Mouse (Mus musculus) neural tube, embryonic 13.5 days (tissue): ENCODE data around the gene Trp53bp1. TPM values are rescaled to one million over a fixed set of nuclear protein-coding genes. Genes with fewer than 3 reads are reported as not detected.

Source experiments
- ATAC-seq: fragments of 200-750 bp; cut with Nextera tagmentation; 2 replicates; pipeline ENCODE4 v1.8.0; 2017; ENCODE audit warnings: low read depth, mild to moderate bottlenecking, moderate TSS enrichment, moderate library complexity
- H3K27ac ChIP-seq: fragments of 300-500 bp; sonication (generic); replicated peaks from 2 replicates; pipeline ENCODE4 v1.5.1; 2015; ENCODE audit warnings: moderate library complexity, mild to moderate bottlenecking, inconsistent platforms
- H3K27me3 ChIP-seq: fragments of 300-500 bp; sonication (generic); 2 replicates; pipeline ENCODE4 v1.6.1; 2015; ENCODE audit warnings: mild to moderate bottlenecking, inconsistent platforms
- H3K36me3 ChIP-seq: fragments of 300-500 bp; sonication (generic); 2 replicates; pipeline ENCODE4 v1.6.1; 2015; ENCODE audit warnings: mild to moderate bottlenecking, inconsistent platforms
- H3K4me1 ChIP-seq: fragments of 300-500 bp; sonication (generic); replicated peaks from 2 replicates; pipeline ENCODE4 v1.6.1; 2015; ENCODE audit warnings: inconsistent platforms
- H3K4me2 ChIP-seq: fragments of 300-500 bp; sonication (generic); 2 replicates; pipeline ENCODE4 v1.6.1; 2015; ENCODE audit warnings: inconsistent platforms, mild to moderate bottlenecking, moderate library complexity
- H3K4me3 ChIP-seq: fragments of 300-500 bp; sonication (generic); 2 replicates; pipeline ENCODE4 v1.5.1; 2015; ENCODE audit warnings: mild to moderate bottlenecking, inconsistent platforms
- H3K9ac ChIP-seq: fragments of 300-500 bp; sonication (generic); 2 replicates; pipeline ENCODE4 v1.6.1; 2015; ENCODE audit warnings: moderate library complexity, mild to moderate bottlenecking, inconsistent platforms
- H3K9me3 ChIP-seq: fragments of 300-500 bp; sonication (generic); 2 replicates; pipeline ENCODE4 v1.6.1; 2016; ENCODE audit warnings: inconsistent platforms
- WGBS: fragments of 180-500 bp; shearing (Covaris S2); methylation state at CpG from one replicate; pipeline ENCODE4 v1.1.7; 2015; 5-methylcytosine and 5-hydroxymethylcytosine counted together
- polyA plus RNA-seq: library from polyadenylated mRNA; unstranded; fragments of >200 nt; fragmentation: Nextera tagmentation; extraction: Ambion mirVana; gene quantifications from 2 replicates; pipeline ENCODE4 v1.2.1, GENCODE M21; 2015

Gene Trp53bp1
- polyA plus RNA-seq, 1 experiment from 2014 or later, result 151 TPM

DNA sequence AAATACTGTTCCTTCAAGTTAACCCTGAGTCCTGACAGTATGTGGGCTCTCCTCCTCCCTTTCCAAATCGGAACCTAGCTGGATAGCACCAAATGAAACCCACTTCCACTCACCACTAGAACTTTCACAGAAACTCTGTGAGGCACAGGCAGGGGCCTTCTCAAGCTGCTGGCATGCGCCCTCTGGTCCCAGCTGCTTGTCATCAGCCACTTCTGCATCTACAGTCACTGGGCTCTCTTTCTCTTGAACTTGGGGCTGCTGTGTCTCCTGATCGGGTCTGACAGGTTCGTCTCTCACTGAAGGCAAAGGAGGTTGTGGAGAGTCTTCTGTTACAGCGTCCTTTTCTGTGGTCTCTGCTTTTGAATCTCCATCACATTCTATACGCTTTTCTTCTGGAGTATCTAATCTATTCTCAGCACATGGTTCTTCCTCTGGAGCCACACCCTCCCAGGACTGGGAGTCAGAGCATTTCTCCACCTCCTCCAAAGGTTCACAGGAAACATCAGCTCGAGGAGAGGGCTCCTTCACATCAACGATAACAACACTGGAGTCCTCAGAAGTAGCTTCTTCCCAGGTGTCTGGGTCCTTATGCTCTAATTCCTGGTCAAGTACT, 35.6 kb downstream of the Trp53bp1 start:
- H3K9ac ChIP-seq, result no peak overlapping the region
- H3K36me3 ChIP-seq, result peaks cover 89% of the 10 kb centered on the region

DNA sequence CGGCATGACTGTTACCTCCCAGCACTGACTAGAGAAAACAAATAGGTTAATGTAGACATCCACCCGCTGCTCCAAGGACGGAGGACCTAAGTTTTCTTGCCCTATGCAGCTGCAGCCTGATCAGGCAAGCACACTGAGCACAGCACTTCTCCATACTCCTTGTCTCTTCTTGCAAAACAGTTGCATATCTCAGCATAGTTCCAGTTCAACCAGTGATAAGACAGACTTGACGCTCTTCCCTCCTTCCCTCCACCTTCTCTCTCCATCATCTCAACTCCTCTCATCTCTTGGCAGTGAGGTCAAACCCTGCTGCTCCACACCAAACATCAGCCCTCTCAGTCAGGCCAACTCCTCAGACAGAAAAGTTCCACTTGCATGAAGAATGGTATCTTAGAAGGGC, 43.1 kb downstream of the Trp53bp1 start:
- 91% methylated on average over 4 of the region's 4 CpGs for WGBS
- Histone ChIP-seq H3K9ac (no peak overlapping the region), H3K36me3 (peaks cover 86% of the 10 kb centered on the region), H3K4me1 (no peaks in the 10 kb centered on the region), H3K9me3 (no peaks in the 10 kb centered on the region), H3K27ac (no peak overlapping the region), H3K27me3 (no peaks in the 10 kb centered on the region), H3K4me3 (no peak overlapping the region), H3K4me2 (no peak overlapping the region)
- ATAC-seq, result no peak

More for the DNA sequence above, 35.6 kb downstream of the Trp53bp1 start:
- WGBS, result 91% methylated on average over 8 of the region's 8 CpGs
- Histone ChIP-seq H3K27me3 (no peaks in the 10 kb centered on the region), H3K27ac (no peak overlapping the region), H3K9me3 (no peaks in the 10 kb centered on the region), H3K4me3 (no peak overlapping the region), H3K4me2 (no peak overlapping the region), H3K4me1 (no peaks in the 10 kb centered on the region)
- ATAC-seq, result no peak

DNA sequence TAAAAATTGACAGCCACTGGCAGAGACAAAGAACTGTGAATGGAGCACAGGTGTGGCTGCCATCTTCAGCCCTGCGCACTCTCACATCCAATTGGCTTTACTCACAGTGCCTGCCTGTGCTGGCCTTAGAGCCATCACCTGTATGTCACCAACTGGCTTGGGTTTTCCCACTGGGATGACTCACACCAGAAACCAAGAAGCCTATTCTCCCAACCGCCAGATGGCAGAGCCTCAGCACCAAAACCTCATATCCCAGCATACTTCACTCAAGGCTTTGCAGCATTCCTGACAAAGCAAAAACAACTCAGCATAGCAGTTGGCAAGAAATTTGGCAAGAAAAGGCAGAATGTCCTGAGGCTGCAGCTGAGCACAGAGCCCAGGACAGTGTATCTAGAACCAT, 48.2 kb downstream of the Trp53bp1 start:
- H3K4me3 ChIP-seq, result no peak overlapping the region
- 90% methylated on average over 2 of the region's 2 CpGs for WGBS
- H3K27me3 ChIP-seq, result no peaks in the 10 kb centered on the region
- no peaks in the 10 kb centered on the region for H3K9me3 ChIP-seq
- no peak overlapping the region for H3K9ac ChIP-seq
- no peak overlapping the region for H3K27ac ChIP-seq
- ATAC-seq, result no peak
- peaks cover 84% of the 10 kb centered on the region for H3K36me3 ChIP-seq
- H3K4me2 ChIP-seq, result no peak overlapping the region
- no peaks in the 10 kb centered on the region for H3K4me1 ChIP-seq

DNA sequence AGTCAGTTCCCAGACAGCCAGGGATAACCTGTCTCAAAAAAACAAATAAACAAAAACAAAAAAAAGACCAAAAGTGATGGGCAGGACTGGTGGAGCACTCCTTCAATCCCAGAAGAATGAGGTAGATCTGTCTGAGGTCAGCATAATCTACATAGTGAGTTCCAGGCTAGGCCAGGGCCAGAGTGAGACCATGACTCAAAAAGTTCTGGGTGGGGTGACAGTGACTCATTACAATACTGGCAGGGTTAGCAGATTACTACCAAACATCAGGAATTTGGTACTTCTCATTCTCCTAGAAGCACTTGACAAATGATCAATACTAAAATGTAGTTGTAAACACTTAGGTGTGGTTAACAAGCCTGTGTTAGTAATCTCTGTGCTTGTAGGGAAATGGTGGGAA, 51.2 kb downstream of the Trp53bp1 start:
- ATAC-seq, result no peak
- Histone ChIP-seq H3K9me3 (no peaks in the 10 kb centered on the region), H3K4me2 (no peak overlapping the region)

DNA sequence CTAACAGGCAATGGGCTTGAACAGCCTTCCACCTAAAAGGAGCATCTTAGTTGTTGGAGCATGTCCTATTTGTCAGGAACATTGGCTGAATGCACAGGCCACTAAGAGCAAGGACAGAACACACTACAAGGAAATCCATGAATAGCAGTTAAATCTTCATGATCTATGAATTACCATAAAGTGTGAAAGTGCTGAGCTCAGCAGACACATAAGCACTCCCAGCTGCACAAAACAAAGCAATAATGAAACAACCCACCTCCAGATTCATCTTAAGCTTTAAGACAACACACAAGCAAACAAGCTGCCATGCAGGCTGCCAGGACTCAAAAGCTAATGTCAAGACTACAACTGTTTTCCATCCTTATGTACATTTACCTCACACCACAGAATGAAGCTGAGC, 52.0 kb downstream of the Trp53bp1 start:
- Histone ChIP-seq H3K9me3 (no peaks in the 10 kb centered on the region), H3K4me3 (no peak overlapping the region), H3K4me1 (no peaks in the 10 kb centered on the region), H3K36me3 (peaks cover 84% of the 10 kb centered on the region), H3K27me3 (no peaks in the 10 kb centered on the region), H3K4me2 (no peak overlapping the region), H3K27ac (no peak overlapping the region), H3K9ac (no peak overlapping the region)
- ATAC-seq, result no peak

More for the DNA sequence above, 51.2 kb downstream of the Trp53bp1 start:
- H3K4me3 ChIP-seq, result no peak overlapping the region
- H3K27ac ChIP-seq, result no peak overlapping the region
- H3K36me3 ChIP-seq, result peaks cover 83% of the 10 kb centered on the region
- no peak overlapping the region for H3K9ac ChIP-seq
- no peaks in the 10 kb centered on the region for H3K4me1 ChIP-seq
- no peaks in the 10 kb centered on the region for H3K27me3 ChIP-seq

DNA sequence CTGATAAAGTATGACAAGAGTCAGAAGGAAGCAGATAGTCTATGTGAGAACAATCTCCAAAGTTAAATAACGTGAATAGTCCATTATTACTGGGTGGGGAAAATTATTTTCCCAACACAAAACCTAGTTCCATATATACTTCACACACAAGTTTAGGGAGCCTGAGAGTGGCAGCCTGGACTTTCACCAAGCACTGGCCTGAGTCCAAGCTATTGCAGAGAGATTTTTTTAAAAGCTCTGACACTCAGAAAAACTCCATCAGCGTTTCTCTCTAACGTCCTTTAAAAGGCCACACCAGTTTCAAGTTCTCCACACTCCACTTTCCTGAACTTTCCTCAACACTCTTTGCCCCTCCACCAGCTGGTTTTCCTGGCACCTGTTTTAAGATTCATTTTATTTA, 56.7 kb downstream of the Trp53bp1 start:
- Histone ChIP-seq H3K27ac (no peak overlapping the region), H3K36me3 (peaks cover 85% of the 10 kb centered on the region), H3K9ac (no peak overlapping the region), H3K9me3 (no peaks in the 10 kb centered on the region), H3K4me1 (no peaks in the 10 kb centered on the region), H3K4me3 (no peak overlapping the region), H3K4me2 (no peak overlapping the region), H3K27me3 (no peaks in the 10 kb centered on the region)
- ATAC-seq, result no peak
- WGBS, result 90% methylated on average over 3 of the region's 3 CpGs

DNA sequence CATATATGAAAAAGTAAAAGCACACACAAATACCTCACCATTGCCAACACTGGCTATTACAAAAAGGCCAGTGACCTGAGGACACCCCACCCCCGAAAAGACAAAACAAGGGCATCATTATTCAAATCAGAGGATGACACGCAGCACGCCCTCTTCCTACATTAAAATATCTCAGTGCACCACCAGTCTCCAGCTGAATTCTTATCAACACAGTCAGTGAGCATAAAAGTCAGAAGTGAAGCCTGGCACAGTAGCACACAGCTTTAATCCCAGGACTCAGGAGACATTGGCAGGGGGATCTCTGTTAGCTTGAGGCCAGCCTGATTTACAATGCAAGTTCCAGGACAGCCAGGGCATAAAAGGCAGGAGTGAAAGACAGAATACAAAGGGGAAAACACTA, 64.7 kb downstream of the Trp53bp1 start:
- Histone ChIP-seq H3K4me2 (no peak overlapping the region), H3K36me3 (peaks cover 96% of the 10 kb centered on the region), H3K4me3 (no peak overlapping the region), H3K9ac (no peak overlapping the region), H3K27me3 (no peaks in the 10 kb centered on the region), H3K4me1 (no peaks in the 10 kb centered on the region), H3K9me3 (no peaks in the 10 kb centered on the region), H3K27ac (no peak overlapping the region)
- 96% methylated on average over 3 of the region's 3 CpGs for WGBS
- ATAC-seq, result no peak

DNA sequence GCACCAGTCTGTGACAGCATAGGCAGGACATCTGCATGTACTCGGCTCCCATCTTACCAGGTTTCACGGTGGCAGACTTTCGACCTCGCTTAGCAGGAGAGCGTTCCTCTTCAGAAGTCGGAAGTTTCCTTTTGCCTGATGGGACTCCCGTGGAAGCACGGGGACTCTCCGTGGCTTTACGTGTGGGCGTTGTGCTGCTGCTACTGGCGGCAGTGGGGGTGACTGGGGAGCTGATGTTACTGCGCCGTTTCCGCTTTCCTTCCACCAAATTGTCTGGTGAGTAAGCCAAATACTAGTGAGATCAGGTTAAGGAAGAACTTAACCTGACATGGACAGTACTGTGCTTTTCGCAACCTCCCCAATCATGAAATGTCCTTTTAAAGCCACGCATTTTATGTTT, 66.9 kb downstream of the Trp53bp1 start:
- WGBS, result 91% methylated on average over 17 of the region's 17 CpGs
- Histone ChIP-seq H3K9me3 (no peaks in the 10 kb centered on the region), H3K36me3 (peaks cover 98% of the 10 kb centered on the region), H3K4me3 (no peak overlapping the region), H3K27ac (no peak overlapping the region), H3K4me2 (no peak overlapping the region), H3K27me3 (no peaks in the 10 kb centered on the region), H3K4me1 (no peaks in the 10 kb centered on the region), H3K9ac (no peak overlapping the region)
- no peak for ATAC-seq

DNA sequence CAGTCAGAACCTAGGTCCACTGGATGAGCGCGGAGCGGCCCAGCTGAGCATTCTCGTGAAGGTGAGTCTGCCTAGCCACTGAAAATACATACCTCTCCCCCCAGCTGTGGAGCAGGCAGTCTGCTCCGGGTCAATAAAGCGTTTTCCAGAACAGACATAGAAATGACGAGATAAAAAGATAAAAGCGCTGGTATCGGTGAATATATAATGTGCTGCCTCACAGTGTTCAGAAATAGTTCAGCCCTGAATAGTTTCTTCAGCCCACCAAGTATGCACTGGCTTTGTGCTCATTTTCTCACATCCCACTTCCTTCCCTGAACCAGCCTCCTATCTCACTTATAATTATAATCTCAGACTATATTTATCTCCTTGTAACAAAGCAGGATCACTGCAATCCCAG, 75.7 kb downstream of the Trp53bp1 start:
- WGBS, result 92% methylated on average over 9 of the region's 9 CpGs
- Histone ChIP-seq H3K27ac (no peak overlapping the region), H3K36me3 (peaks cover 98% of the 10 kb centered on the region), H3K4me3 (no peak overlapping the region), H3K4me1 (no peaks in the 10 kb centered on the region), H3K9ac (no peak overlapping the region), H3K4me2 (no peak overlapping the region), H3K27me3 (no peaks in the 10 kb centered on the region), H3K9me3 (no peaks in the 10 kb centered on the region)
- no peak for ATAC-seq

DNA sequence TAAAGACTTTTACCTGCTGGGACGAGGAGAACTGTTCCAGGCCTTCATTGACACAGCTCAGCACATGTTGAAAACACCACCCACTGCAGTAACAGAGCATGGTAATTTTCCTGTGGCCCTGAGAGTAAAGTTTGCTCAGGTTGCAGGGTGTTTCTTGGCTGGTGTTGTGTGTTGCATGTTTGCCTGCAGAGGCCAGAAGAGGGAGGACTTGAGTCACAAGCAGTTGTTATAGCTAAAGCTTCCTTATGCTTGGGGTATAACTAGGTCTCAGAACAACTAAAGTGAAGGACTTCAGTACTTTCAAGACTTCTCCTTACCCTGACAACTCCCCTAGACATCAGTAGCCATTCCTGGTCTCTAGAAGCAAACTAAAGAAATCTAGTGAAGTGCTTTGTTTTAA, 82.7 kb downstream of the Trp53bp1 start:
- Histone ChIP-seq H3K9me3 (no peaks in the 10 kb centered on the region), H3K27ac (no peak overlapping the region), H3K36me3 (peaks cover 94% of the 10 kb centered on the region), H3K4me3 (no peak overlapping the region), H3K9ac (no peak overlapping the region), H3K27me3 (no peaks in the 10 kb centered on the region), H3K4me2 (no peak overlapping the region), H3K4me1 (no peaks in the 10 kb centered on the region)
- 66% methylated on average over 1 of the region's 1 CpGs for WGBS
- no peak for ATAC-seq

DNA sequence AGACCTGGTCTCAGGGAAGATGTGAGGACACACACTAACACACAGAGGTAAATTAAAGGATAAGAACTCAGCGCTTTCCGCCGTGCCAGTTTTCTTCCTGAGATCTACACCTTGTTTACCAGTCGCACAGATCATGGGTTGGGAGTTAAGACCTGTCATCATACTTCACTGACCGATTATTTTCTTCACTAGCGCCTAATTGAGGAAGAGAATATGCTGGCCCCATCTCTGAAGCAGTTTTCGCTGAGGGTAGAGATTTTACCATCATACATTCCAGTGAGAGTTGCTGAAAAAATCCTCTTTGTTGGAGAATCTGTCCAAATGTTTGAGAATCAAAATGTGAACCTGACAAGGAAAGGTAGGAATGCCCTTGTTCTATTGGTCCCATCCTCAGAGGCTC, 87.1 kb downstream of the Trp53bp1 start:
- H3K4me1 ChIP-seq, result no peaks in the 10 kb centered on the region
- no peaks in the 10 kb centered on the region for H3K9me3 ChIP-seq
- no peak overlapping the region for H3K9ac ChIP-seq
- H3K36me3 ChIP-seq, result peaks cover 81% of the 10 kb centered on the region
- H3K4me3 ChIP-seq, result no peak overlapping the region
- no peak overlapping the region for H3K27ac ChIP-seq
- no peak overlapping the region for H3K4me2 ChIP-seq
- H3K27me3 ChIP-seq, result no peaks in the 10 kb centered on the region
- WGBS, result 96% methylated on average over 7 of the region's 7 CpGs
- no peak for ATAC-seq

DNA sequence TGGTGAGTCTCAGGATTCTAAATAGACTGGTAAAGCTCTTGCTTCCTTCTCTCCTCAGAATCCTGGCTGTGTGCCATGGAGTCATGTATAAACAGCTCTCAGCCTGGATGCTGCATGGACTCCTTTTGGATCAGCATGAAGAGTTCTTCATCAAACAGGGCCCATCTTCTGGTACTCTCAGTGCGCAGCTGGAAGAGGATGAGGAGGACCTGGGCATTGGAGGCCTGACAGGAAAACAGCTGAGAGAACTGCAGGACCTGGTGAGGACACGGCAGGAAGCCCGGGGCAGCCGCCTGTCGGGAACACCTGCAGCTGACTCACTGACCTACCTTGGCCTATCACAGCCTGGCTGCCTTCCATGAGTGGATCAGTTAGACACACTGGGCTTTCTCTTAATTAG, 87.8 kb downstream of the Trp53bp1 start:
- H3K36me3 ChIP-seq, result peaks cover 82% of the 10 kb centered on the region
- no peak overlapping the region for H3K27ac ChIP-seq
- no peak for ATAC-seq
- no peak overlapping the region for H3K9ac ChIP-seq
- H3K4me3 ChIP-seq, result no peak overlapping the region
- no peaks in the 10 kb centered on the region for H3K9me3 ChIP-seq
- 88% methylated on average over 5 of the region's 5 CpGs for WGBS
- no peak overlapping the region for H3K4me2 ChIP-seq
- H3K4me1 ChIP-seq, result no peaks in the 10 kb centered on the region
- H3K27me3 ChIP-seq, result no peaks in the 10 kb centered on the region

DNA sequence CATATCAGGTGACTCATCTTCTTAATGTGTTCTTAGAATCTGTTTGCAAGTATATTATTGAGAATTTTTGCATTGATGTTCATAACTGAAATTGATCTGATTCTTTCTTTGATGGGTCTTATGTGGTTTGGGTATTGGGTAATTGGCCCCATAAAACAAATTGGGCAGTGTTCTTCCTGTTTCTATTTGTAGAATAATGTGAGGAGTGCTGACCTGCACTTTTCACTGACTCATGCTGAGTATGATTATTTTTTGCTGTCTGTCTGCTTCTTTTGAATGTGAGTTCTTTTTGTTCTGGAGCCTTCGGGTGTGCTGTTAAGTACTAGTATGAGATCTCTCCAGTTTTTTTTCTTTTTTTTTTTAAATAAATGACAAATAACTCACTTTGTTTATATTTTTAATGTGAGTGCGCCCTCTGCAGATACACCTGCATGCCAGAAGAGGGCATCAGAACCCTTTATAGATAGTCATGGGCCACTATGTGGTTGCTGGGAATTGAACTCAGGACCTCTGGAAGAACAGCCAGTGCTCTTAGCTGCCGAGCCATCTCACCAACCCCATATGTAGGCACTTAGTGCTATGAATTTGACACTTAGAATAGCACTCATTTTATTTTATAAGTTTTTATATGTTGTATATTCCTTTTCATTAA, 92.3 kb downstream of the Trp53bp1 start:
- 97% methylated on average over 3 of the region's 3 CpGs for WGBS

More for the DNA sequence above, 92.3 kb downstream of the Trp53bp1 start:
- Histone ChIP-seq H3K4me1 (no peaks in the 10 kb centered on the region), H3K36me3 (peaks cover 82% of the 10 kb centered on the region), H3K27ac (no peak overlapping the region), H3K27me3 (no peaks in the 10 kb centered on the region), H3K9me3 (no peaks in the 10 kb centered on the region), H3K4me2 (no peak overlapping the region), H3K4me3 (no peak overlapping the region), H3K9ac (no peak overlapping the region)
- no peak for ATAC-seq
